Mouse (Mus musculus) ES-E14 (cell line): ENCODE measurements around the gene Syt3.

Source experiments
- MAFK ChIP-seq: IDR thresholded peaks from 2 replicates; pipeline ENCODE4 v1.6.1; 2014; ENCODE audit warnings: mild to moderate bottlenecking, low read depth, low read length, inconsistent platforms; ENCODE audit not compliant: insufficient read depth
- ZNF384 ChIP-seq: IDR thresholded peaks from 2 replicates; pipeline ENCODE4 v1.6.1; 2012; ENCODE audit warnings: low read depth, low read length, inconsistent platforms

- TF ChIP-seq ZNF384 (no peak), MAFK (no peak)
Observed at GRCm38 (mm10) chr7:44334139-44334538, 49.8 kb upstream of the Syt3 start.
